Mouse (Mus musculus): ENCODE results near the gene Slc45a3.
A peak's percentile ranks its signal among the peaks of the same experiment; 100 is the strongest.

Slc45a3 gene

DNA sequence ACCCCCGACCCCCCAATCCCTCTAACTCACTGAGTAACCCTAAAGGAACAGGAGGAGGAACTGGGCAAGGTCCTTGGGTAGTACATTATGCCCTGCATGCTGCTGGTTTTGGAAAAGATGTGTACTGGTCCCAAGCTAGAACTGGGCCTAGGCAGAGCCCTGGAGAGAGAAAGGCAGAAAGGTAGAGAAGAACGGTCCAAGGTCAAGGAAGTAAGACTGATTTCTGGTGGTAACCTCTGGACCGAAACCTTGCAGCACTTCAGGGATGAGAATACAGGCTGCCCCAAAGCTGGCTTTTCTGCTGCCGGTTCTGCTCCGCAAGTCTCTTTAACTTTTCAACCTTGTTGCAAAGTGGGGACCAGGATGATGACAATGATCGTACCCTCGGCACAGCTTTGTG, 1.8 kb downstream of the Slc45a3 start:
- DNase-seq (ENCODE audit: low spot score): no peak

DNA sequence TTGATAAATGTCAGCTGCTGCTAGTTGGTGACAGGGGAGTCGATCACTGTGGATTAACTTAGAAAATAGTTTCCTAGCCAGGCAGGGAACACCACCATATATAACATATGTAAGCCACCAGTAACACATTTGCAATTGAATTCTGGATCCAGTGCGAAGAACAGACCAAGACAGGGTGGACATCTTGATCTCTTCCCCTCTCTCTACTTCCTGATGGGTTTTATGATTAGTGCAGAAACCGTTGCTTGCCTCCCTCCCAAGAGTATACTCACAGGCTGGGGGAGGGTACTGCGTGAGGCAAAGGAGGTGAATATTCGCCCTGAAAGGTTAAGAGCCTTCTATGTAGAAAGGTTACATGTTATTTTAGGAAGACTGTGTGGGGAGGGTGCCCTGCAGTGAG, 3.1 kb downstream of the Slc45a3 start:
- no peak for DNase-seq (ENCODE audit: low spot score)

- DNase-seq (ENCODE audit: low spot score): no peak
Observed at GRCm38 (mm10) chr1:131967336-131967735, 4.6 kb downstream of the Slc45a3 start.

DNA sequence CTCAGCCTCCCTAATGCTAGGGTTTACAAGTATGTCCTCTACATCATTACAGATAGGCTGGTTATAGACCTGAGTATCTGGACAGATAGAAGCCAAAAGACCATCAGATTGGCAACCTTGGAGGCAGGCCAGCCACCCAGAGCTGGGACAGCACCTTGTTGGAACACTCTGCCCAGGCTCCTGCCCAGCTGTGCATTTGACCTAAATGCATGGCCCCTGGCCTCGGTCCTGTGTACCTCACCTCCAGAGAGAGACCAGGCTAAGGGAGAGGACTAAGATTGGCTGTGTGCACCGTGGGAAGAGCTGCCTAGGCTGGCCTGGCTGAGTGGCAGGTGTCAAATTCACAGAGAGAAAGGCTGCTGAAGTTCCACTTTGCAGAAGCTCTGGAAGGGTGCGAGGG, 5.8 kb downstream of the Slc45a3 start:
- no peak for DNase-seq (ENCODE audit: low spot score)

DNA sequence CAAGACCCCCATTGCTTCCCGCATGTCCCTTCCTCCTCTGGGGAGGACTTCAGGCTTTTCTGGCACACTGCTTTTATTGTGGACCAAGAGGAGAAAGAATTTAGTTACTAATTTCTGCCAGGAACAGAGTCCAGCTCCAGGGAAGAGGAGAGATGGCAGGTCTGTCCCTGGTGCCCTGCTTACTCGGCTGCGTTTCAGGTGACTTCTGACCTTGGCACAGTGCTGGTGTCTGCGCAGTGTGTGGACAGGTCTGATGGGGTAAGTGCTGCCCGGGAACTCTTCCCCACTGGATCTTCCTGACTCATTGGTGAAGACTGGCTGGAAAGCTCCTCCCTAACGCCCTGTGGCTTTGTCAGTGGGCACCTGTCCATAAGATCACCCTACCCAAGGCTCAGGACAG, 6.2 kb downstream of the Slc45a3 start:
- no peak for DNase-seq (ENCODE audit: low spot score)

- peak; percentile 39 for DNase-seq (ENCODE audit: low spot score)
Observed at GRCm38 (mm10) chr1:131969825-131970224, 7.1 kb downstream of the Slc45a3 start.

DNA sequence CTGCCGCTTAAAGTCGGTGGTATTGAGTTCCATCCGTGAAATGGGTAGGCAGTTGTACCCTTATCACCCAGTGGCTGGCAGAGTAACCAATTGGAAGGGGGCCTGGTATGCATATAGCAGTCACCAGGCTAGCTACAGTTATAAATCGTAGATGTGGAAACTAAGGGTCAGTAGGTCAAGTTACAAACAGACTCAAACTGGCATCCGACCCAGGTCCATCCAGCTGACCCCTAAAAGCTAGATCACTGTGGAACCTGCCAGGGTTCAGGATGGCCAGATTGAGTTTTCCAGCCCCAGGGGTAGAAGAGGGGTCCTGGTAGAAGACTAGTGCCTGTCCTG, 7.5 kb downstream of the Slc45a3 start:
- DNase-seq (ENCODE audit: low spot score): no peak

- peak; percentile 44 for DNase-seq (ENCODE audit: low spot score)
Observed at GRCm38 (mm10) chr1:131970661-131971520, 8.1 kb downstream of the Slc45a3 start.

GRCm38 (mm10) chr1:131971771-131972497, 9.2 kb downstream of the Slc45a3 start:
- DNase-seq (ENCODE audit: low spot score): peak; percentile 24

- DNase-seq (ENCODE audit: low spot score): peak; percentile 10
Observed at GRCm38 (mm10) chr1:131972498-131973334, 9.9 kb downstream of the Slc45a3 start.

GRCm38 (mm10) chr1:131973991-131974390, 11.2 kb downstream of the Slc45a3 start:
- DNase-seq (ENCODE audit: low spot score): no peak

- no peak for DNase-seq (ENCODE audit: low spot score)
Observed at GRCm38 (mm10) chr1:131976886-131977285, 14.1 kb downstream of the Slc45a3 start.

DNA sequence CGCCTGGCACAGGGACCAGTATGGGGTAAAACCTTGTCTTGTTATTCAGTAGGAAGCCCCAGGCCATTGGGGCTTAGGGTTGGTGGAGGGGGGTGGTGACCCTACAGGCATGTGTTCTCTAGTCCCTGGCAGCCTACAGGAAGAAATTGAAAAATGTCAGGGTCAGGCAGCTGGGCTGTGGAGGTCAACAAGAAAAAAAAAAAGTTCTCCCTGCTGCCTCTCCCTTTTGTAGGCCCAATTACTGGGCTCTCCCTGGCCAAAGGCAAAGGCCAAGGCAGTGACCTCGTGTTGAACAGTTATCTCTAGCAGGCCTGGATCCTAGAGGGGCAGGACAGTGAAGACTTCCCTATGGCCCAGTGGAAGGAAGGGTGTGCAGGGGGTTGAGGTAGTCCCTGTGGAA, 17.7 kb downstream of the Slc45a3 start:
- DNase-seq (ENCODE audit: low spot score): peak; percentile 9

DNA sequence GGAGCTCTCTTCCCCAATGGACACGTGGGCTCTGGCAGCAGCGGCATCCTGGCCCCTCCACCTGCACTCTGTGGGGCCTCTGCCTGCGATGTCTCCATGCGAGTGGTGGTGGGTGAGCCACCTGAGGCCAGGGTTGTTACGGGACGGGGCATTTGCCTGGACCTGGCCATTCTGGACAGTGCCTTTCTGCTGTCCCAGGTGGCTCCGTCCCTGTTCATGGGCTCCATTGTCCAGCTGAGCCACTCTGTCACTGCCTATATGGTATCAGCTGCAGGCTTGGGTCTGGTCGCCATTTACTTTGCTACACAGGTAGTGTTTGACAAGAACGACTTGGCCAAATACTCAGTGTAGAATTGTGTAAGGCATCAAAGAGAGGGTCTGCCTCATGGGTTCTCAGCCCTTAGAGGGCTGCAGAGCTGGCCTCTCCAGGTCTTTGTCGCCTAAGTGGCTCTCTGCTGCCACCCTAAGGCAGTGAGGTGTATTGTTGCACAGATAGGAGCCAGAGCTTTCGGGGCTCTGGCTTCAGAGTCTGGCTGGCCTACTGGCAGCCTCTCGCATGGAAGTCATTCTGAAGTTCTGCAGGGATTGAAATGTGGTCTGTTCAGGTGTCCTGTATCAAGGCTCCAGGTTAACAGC, 18.7 kb downstream of the Slc45a3 start:
- DNase-seq (ENCODE audit: low spot score): peak; percentile 44

DNA sequence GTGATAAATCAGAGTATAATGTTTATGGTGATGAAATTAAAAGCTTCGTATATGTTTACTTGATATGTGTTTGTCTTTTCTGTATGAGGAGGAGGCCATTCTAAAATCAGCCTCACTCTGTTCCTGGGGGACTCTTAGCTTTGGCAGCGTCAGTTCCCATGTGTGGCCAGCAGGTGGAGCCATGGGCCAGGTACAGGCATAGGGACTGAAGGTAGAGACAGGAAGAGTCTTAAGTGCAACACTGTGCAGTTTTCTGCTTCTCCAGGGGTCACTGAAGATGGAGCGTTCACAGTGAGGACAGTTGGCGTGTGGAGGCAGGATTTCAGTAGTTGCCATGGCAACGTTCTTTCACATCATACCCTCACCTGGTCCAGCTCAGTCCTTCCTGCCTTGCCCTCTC, 20.1 kb downstream of the Slc45a3 start:
- peak; percentile 60 for DNase-seq (ENCODE audit: low spot score)

- no peak for DNase-seq (ENCODE audit: low spot score)
Observed at GRCm38 (mm10) chr1:131983806-131984205, 21.0 kb downstream of the Slc45a3 start.

DNA sequence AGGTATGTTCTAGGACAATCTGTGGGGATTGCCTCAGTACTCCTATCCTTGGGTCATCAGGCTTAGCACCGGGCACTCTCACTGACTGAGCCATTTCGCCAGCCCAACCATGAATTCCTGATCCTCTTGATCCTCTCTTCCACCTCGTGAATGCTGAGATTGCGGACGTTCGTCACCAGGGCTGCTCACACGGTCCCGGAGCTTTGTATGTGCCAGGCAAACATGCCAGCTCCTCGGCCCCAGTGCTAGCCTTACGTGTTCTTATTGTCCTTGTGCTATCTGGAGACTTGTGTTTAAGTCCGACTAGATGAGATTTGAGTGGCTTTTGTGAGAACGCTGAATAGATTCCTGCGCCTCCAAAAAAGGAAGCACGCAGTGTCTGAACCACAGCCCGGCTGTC, 24.7 kb downstream of the Slc45a3 start:
- no peak for DNase-seq (ENCODE audit: low spot score)

DNA sequence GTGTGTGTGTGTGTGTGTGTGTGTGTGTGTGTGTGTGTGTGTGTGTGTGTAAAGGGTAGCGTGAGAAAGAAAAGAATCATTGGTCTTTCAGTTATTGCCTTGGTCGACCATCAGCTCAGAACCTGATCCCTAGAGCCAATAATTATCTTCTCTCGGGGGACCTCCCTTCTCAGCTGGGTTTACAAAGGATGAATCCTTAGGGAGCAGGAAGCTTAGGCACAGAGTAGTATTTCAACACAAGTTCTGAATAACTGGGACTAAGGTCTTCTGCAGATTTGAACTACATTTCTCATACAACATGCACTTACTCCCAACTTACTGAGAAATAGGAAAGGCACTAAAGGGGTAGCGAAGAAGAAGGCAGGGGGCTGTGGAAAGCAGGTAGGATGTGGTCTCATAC, 26.7 kb downstream of the Slc45a3 start:
- no peak for DNase-seq (ENCODE audit: low spot score)

DNA sequence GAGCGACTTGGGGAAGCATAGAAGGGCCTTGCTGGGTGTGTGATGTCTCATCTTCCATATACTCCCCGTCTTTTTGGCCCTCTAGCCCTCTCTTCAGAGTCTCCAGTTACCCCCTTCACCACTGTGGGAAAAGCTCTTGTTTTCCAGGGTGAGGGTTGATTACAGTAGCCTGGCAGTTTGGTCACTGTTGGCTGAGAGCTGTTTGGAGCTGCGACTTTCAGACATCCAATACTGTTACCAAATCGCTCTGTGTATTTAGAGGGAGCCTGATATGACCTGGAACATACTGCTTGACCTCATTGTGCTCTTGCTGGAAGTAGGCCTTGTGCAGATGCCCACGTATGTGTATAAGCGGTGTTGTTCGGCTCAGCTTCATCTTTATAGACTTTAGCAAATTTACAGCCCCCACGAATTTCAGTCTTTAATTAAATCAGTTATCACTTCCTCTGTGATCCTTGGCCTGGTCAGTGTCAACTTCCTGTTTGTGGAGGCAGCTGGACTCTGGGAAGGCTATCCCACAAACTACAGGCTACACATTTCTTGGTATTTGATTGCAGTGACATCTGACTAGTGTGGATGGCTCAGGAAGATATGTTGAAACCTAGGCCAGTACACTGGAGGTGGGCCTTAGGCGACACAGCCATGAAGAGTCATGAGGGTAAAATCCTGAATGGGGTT, 27.5 kb downstream of the Slc45a3 start:
- no peak for DNase-seq (ENCODE audit: low spot score)

DNA sequence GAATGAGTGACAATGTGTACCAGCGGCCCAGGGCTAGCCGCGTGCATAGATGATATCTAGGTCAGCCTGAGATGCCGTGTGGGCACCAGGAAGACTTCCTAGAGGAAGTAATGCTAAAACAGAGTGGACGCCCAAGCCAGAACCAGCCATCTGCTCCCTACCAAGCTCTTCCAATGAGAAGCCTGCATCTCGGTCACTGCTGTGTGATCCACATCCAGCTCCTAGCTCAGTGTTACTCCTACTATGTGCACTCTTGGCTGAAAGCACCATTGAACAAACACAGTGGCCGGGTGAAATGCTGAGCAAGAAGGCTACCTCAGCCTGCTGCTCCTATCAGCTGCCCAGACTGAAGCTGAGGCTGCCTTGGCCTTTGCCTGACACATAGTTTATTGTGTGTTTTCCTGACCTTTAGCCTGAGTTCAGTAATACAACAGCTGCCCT, 29.8 kb downstream of the Slc45a3 start:
- peak; percentile 70 for DNase-seq (ENCODE audit: low spot score)

Measured in yolk sac, embryonic 10.5 days (tissue).